Mouse (Mus musculus): ENCODE data around the gene Fkbp2.

Fkbp2 gene

DNA sequence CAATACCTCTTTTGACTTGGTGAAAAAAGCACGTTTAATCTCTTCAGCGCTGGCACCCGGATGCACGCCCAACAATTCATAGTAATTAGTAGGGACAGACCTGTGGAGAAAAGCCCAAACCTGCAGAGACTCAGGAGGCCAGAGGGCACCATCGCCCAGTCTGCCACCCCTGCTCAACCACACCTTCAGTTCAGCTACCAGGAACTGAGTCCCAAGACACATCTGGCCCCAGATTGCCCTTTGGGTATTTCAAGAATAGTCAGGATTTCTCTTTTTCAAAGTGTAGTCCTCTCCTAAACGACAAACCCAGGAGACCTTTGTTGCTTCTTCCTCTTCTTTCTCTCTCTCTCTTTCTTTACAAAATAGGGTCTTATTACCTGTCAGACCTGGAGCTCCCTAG lies 10.4 kb upstream of the Fkbp2 start:
- DNase-seq, result no peak

- no peak for DNase-seq
Measured at GRCm38 (mm10) chr19:6989251-6989650, 8.9 kb upstream of the Fkbp2 start.

GRCm38 (mm10) chr19:6987904-6988285 lies 7.6 kb upstream of the Fkbp2 start:
- DNase-seq, result no peak

DNA sequence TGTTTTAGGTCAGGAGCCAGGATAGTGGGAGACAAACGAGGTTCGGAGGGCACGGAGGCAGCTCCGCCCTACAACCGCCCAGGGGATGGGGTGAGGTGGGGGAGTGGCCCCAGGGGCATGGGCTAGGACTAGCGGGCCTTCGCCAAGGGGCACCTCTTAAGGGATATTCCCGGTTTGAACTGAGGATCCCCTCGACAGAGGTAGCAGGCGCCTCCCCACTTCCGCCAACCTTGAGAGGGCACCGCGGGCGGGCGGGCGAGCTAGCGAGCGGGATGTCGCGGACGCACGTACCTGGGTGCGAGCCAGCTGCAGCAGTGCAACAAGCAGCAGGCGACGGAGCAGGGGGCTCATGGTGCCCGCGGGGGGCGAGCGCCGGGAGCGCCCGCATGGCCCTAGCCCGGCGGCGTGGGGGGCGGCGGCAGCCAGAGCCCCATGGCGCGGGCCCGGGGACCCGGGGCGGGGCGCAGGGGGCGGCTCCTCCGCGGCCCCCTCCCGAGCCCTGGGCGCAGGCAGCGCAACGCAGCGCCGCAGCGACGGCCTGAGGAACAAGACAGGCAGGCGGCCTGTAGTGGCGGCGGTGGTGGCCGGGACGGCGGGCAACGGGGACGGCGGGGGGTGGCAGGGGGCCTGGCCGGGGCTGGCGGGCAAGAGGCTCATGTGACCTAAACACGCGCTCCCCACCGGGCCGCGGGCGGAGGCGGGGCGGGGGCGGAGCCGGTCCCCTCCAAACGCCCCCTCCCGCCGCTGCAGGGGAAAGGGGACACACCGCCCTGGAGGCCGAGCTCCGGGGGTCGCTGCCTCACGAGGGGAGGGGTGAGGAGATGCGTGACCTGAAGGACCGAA lies 7.0 kb upstream of the Fkbp2 start, which contains the start of gene Vegfb:
Gene Vegfb, minus strand, starts transcription at position 591 of the 843 bp plus-strand sequence.
- peak in 1 of 2 experiments; percentile 65 for DNase-seq

- DNase-seq, result no peak
Measured at GRCm38 (mm10) chr19:6985951-6986708, 5.8 kb upstream of the Fkbp2 start.

DNA sequence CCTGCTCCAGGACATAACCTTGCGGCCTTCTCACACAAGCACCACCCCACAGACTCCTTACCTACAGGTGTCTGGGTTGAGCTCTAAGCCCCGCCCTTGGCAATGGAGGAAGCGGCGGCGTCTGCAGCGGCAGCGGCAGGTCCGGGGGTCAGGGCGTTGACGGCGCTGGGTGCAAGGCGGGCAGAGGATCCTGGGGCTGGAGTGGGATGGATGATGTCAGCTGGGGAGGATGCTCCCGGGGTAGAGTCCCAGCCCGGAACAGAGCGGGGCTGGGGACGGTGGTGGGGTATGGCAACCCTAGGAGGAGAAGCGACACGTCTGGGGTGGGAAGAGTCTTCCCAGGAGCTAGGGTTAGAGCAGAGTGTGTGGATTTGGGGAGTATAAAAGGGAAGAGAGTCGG lies 5.0 kb upstream of the Fkbp2 start:
- DNase-seq, result no peak

DNA sequence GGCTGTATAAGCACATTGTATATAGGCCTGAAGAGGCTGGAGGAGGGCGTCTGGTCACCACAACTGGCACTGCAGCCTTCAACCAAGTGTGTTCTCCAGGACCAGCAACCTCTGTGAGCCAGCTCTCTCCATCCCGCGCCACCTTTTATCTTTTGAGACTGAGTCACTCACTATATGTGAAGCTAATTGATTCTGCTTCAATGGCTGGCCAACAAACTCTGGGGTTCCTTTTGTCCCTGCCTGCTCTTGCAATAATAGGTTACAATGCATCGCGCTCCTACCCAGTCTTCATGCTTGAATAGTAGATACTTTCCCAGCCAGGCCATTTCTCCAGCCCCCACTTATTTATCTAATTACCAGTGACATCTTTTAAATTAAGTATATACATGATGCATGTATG lies 3.3 kb upstream of the Fkbp2 start:
- DNase-seq, result no peak

DNA sequence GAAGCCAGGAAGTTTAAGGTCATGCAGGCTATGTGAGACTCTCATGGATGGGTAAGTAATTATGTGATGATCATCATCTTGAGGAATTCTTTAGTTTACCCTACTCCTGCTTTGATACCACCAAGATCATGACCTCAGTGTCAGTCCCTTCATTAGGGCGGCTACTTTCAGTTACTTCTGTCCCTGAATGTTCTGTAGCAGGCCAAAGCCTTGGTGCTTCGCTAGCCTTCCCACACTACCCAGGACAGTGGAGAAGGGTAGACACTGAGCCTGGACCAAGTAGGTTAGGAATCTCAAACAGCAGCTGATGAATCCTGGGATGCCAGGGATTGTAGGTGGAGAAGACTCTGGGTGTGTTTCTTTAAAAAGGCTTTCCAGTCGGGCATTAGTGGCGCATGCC lies 1.2 kb upstream of the Fkbp2 start:
- no peak for DNase-seq

GRCm38 (mm10) chr19:6979486-6980380 lies 568 bp downstream of the Fkbp2 start:
- DNase-seq, result peak; percentile 100

- peak in 1 of 2 experiments; percentile 52 for DNase-seq
Measured at GRCm38 (mm10) chr19:6979001-6979479, 1.3 kb downstream of the Fkbp2 start.

DNA sequence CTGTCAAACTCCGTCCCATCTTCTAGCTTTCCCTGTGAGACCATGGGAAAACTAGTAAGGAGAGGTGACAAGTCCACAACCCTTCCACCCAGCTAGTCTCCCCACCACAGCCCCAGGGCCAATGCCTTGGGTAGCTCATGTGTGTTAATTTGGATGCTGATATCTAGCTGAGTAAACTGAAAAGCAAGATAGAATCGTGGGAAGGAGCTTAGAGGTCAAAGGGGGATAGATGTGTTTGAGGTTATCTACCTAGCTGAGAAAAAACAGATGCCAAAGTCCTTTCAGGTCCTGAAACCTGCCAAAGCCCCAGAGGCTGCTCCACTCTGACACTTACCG lies 1.7 kb downstream of the Fkbp2 start:
- DNase-seq, result no peak

DNA sequence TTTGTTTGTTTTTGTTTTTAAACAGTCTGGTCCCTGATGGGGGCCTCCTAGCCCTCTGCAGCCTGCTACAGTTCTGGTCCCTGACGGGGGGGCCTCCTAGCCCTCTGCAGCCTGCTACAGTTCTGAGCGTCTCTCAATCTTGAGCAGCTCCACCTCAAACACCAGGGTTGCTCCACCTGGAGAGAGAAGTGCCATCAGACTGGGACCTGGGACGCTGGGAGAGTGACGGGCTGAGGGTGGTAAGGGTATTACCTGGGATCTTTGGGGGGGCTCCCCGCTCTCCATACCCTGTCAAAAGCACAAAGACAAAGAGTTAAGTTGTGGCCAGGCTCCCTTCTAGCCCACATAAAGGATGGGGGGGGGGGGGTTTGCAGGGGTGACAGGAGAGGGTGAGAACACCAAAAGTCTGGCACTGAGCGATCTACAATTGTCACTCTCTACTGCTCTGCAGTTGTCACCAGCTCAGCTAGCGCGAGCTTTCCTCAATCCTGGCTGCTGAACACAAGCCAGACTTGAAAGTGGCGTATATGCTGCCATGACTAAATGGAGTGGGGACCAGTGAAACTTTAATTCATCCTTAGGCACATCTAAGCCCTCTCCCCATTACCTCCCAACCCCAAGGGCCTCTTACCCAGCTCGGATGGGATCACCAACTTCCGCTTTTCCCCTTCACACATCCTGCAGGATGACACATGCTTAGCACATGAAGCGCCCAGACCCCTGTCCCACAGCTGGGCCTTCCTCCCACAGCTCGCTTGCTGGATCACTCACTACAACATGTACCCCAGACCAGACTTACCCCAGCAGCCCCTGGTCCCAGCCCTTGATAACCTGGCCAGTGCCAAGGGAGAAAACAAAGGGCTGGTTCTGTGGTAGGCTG lies 2.3 kb downstream of the Fkbp2 start:
- DNase-seq, result no peak

GRCm38 (mm10) chr19:6975537-6976521 lies 4.5 kb downstream of the Fkbp2 start, which contains the start of gene Plcb3:
Gene Plcb3, minus strand, starts transcription at chr19:6976470.
- DNase-seq, result peak in 1 of 2 experiments; percentile 53

DNA sequence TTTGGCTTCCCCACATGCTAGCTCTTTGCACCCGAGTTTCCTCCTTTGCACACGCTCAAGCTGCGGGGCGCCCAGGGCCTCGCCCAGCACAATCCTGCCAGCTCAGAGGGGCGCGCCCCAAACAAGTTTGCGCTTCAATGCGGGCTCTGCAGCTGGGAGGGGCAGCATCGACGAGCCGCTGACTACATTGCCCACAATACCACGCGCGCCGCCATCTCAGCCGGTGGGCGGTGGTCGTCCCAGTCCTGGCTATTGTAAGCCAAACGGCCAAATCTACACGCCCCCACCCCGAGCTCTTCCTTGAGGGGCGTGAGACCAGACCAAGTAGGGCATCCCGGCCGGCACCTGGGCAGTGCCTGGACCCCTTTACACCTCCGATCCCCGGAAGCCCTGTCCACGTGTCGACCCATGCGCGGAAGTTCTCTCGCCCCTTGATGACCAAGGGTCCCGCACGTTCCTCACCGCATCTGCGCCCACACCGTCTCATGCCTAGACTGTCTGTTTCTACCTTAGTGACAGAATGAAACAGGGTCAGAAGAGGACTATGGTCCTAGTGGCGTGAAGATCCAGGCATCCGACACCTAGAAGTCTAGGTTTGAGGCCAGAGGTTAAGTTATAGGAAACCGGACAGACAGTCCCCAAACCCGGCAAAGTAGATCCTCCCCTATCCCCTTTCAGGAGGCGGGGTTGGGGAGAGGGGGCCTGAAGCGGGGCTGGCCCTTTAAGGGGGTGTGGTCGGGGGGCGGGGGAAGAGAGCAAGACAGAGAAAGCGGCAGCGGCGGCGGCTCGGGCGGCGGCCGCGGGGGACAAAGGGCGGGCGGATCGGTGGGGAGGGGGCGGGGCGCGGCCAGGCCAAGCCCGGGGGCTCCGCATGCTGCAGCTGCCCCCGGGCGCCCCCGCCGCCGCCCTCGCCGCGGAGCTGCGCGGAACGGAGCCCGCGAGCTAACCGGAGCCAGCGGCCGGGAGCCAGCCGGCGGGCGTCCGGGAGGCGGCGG lies 5.8 kb downstream of the Fkbp2 start, which contains the start of gene Ppp1r14b:
Gene Ppp1r14b, plus strand, starts transcription at position 758 of the 995 bp plus-strand sequence.
- DNase-seq, result peak in 1 of 2 experiments; percentile 69

GRCm38 (mm10) chr19:6973581-6974190 lies 6.6 kb downstream of the Fkbp2 start:
- DNase-seq, result no peak

DNA sequence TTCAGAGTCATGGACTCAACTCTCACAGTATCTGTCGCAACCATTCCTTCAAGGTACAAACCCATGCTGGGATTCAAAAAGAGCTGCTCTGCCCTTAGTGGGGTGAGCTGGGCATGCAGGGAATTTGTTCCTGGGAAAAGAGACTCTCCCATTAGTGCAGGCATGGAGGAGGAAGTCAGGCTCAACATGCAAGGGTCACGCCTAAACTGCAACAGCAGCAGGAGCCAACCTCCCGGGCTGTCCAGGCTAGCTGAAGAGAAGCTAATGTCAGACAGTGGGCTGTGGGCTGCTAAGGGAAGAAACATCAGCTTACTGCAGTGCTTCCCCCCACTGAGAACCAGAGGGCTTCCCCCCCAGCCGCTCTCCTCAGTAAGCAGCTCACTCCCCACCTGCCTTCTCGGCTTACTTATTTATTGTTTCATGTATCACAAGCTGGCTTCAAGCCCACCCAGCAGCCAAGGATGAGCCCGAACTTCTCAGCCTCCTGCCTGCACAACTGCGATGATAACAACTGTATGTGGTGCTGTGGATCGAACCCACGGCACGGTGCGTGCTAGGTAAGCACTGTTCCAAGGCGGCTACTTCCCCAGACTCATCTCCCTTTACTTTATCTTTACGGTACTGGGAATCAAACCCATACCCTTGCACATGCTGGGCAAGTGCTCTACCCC lies 7.9 kb downstream of the Fkbp2 start:
- no peak for DNase-seq

DNA sequence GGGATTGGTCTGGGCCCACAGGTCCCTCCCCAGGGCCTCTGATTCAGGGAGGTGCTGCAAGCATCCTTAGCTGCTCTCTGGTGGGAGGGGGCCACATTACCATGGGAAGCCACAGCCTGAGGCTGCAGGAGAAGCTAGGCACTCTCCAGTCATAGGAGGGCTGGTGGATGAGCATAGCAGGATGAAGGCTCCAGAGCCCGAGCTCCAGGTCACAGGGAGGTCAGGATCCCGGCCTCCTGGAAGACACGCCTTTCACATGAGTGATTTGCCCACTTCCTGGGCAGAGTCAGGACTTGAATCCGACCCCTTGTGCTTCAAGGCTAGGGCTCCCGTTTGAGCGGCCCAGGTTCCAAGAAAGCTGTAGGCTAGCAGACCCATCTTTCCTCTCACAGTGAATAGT lies 8.7 kb downstream of the Fkbp2 start:
- DNase-seq, result no peak

DNA sequence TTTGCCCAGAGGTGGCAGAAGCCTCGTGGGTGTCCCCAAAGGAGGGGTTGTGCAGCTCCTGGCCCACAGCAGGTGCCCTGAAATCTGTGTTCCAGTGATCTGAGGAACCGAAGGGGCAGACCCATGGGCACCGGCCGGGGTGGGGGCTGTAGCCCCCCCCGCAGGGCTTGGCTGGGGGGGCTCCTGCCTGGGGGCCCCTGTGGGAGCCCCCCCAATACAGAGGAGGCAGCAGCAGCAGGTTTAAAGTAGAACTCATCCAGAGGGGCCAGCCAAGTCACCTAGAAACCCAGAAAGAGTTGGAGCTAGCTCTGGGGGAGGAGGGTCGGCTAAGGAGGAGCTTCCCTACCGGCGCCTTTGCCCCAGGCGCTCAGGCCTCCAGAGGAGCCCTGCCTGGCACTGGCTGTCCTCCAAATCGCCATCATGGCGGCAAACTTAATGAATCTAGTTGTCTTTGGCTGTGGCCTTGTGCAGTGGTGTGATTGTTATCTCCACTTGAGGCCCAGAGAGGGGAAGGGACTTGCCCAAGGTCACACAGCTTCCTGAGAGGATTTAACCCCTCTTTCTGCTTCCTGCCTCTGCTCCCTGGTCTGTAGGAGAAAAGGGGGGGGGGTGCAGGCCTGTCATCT lies 9.7 kb downstream of the Fkbp2 start:
- DNase-seq, result no peak

All from kidney, adult 8-10 months (tissue).